Mouse (Mus musculus) liver, embryonic 13.5 days (tissue): ENCODE measurements around the gene Cacna1c. TPM values are rescaled to one million over a fixed set of nuclear protein-coding genes. Genes with fewer than 3 reads are reported as not detected.

ENCODE experiments used
- ATAC-seq: fragments of 200-750 bp; cut with Nextera tagmentation; 2 replicates; pipeline ENCODE4 v1.8.0; 2017; ENCODE audit warnings: low read depth, mild to moderate bottlenecking, moderate number of reproducible peaks, moderate library complexity
- DNase-seq: peaks from one replicate; pipeline ENCODE4 v3.0.0; 2022
- H3K27ac ChIP-seq: fragments of 300-500 bp; sonication (generic); 2 replicates; pipeline ENCODE4 v1.5.1; 2015; ENCODE audit warnings: moderate library complexity, mild to moderate bottlenecking, inconsistent platforms
- H3K27me3 ChIP-seq: fragments of 300-500 bp; sonication (generic); 2 replicates; pipeline ENCODE4 v1.6.1; 2015; ENCODE audit warnings: mild to moderate bottlenecking, inconsistent platforms
- H3K36me3 ChIP-seq: fragments of 300-500 bp; sonication (generic); 2 replicates; pipeline ENCODE4 v1.6.1; 2015; ENCODE audit warnings: mild to moderate bottlenecking, inconsistent platforms
- H3K4me1 ChIP-seq: fragments of 300-500 bp; sonication (generic); replicated peaks from 2 replicates; pipeline ENCODE4 v1.6.1; 2015; ENCODE audit warnings: inconsistent platforms
- H3K4me2 ChIP-seq: fragments of 300-500 bp; sonication (generic); 2 replicates; pipeline ENCODE4 v1.6.1; 2015; ENCODE audit warnings: inconsistent platforms, mild to moderate bottlenecking, moderate library complexity
- H3K4me3 ChIP-seq: fragments of 300-500 bp; sonication (generic); replicated peaks from 2 replicates; pipeline ENCODE4 v1.5.1; 2015; ENCODE audit warnings: mild to moderate bottlenecking, inconsistent platforms
- H3K9ac ChIP-seq: fragments of 300-500 bp; sonication (generic); 2 replicates; pipeline ENCODE4 v1.6.1; 2015; ENCODE audit warnings: mild to moderate bottlenecking, inconsistent platforms
- H3K9me3 ChIP-seq: fragments of 300-500 bp; sonication (generic); replicated peaks from 2 replicates; pipeline ENCODE4 v1.6.1; 2016; ENCODE audit warnings: inconsistent platforms
- WGBS: fragments of 180-500 bp; shearing (Covaris S2); methylation state at CpG from one replicate; pipeline ENCODE4 v1.1.7; 2015; ENCODE audit not compliant: insufficient replicate concordance; 5-methylcytosine and 5-hydroxymethylcytosine counted together
- polyA plus RNA-seq: library from polyadenylated mRNA; unstranded; fragments of >200 nt; fragmentation: Nextera tagmentation; extraction: Ambion mirVana; gene quantifications from 2 replicates; pipeline ENCODE4 v1.2.1, GENCODE M21; 2015

Cacna1c gene
- polyA plus RNA-seq, 1 experiment from 2014 or later, result 0.25 TPM

DNA sequence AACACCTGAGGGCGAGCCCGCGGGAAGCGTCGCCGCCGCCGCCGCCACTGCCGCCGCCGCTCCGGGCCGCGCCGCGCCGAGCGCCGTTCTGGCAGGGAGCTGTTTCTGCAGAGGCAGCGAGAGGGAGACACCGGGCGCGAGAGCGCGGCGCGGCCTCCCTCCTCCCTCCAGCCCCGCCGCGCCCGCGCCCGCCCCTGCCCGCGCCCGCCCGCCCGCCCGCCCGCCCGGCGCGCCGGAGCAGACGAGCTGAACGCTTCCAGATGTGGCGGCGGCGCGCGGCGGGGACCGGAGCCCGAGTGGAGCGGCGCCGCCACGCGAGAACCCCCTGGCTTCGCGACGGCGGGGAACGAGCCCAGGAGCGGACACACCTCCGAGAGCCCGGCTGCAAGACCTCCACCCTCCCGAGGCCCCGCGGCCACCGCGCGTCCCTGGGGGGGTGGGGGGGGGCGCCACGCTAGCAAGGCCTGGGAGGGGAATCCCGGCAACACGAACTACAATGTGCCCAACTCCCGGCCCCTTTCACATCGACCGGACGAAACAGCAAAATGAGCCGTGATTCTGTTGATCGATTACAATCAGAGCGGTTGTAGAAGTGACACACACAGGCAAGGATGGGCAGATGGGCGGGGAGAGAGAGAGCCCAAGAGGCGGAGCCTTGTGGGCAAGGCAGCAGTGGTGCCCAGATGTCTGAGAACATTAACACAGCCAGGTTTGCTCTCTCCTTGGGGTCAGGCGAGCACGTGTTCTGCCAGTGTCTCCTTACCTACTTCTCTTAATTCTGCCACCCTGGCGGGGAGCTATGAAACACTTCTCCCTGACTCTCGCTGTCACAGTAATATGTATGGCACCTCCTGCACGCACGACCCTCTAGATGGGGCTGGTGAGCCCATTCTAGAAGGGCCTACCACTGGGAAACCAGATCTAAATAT is 87.5 kb downstream of the Cacna1c start:
- Histone ChIP-seq H3K36me3 (no peaks in the 10 kb centered on the region), H3K4me1 (peaks cover 16% of the 10 kb centered on the region), H3K9me3 (no peaks in the 10 kb centered on the region), H3K4me2 (peak overlapping the region; percentile 76), H3K27ac (no peak overlapping the region), H3K9ac (peak overlapping the region; percentile 22), H3K27me3 (peaks cover 91% of the 10 kb centered on the region), H3K4me3 (peak overlapping the region; percentile 60)
- peak; percentile 9 for DNase-seq
- ATAC-seq, result peak; percentile 47; the same call in 1 of the 2 replicates
- WGBS, result under 1% methylated on average over 44 of the region's 93 CpGs

GRCm38 (mm10) chr6:119107856-119108465 is 88.3 kb downstream of the Cacna1c start:
- Histone ChIP-seq H3K27me3 (peaks cover 90% of the 10 kb centered on the region), H3K27ac (no peak overlapping the region), H3K4me2 (peak overlapping the region; percentile 76), H3K9ac (peak overlapping the region; percentile 22; the same call in 1 of the 2 replicates), H3K36me3 (no peaks in the 10 kb centered on the region), H3K4me1 (peaks cover 16% of the 10 kb centered on the region), H3K4me3 (peak overlapping the region; percentile 60), H3K9me3 (no peaks in the 10 kb centered on the region)
- no peak for DNase-seq
- ATAC-seq, result no peak
- WGBS, result under 1% methylated on average over 43 of the region's 58 CpGs

- no peaks in the 10 kb centered on the region for H3K9me3 ChIP-seq
- H3K4me3 ChIP-seq, result peak overlapping the region; percentile 60
- DNase-seq, result no peak
- H3K27me3 ChIP-seq, result peaks cover 84% of the 10 kb centered on the region
- H3K36me3 ChIP-seq, result no peaks in the 10 kb centered on the region
- H3K9ac ChIP-seq, result no peak overlapping the region
- no peak for ATAC-seq
- peak overlapping the region; percentile 76 for H3K4me2 ChIP-seq
- under 1% methylated on average over 64 of the region's 69 CpGs for WGBS
- peaks cover 16% of the 10 kb centered on the region for H3K4me1 ChIP-seq
- H3K27ac ChIP-seq, result no peak overlapping the region
Observed at GRCm38 (mm10) chr6:119107140-119107855, 88.9 kb downstream of the Cacna1c start.

GRCm38 (mm10) chr6:119106726-119107125 is 89.5 kb downstream of the Cacna1c start:
- H3K27me3 ChIP-seq, result peaks cover 79% of the 10 kb centered on the region
- H3K36me3 ChIP-seq, result no peaks in the 10 kb centered on the region
- H3K9ac ChIP-seq, result no peak overlapping the region
- DNase-seq (no peak), ATAC-seq (no peak)
- H3K4me1 ChIP-seq, result peaks cover 16% of the 10 kb centered on the region
- H3K4me3 ChIP-seq, result no peak overlapping the region
- H3K4me2 ChIP-seq, result no peak overlapping the region
- 18% methylated on average over 7 of the region's 7 CpGs for WGBS
- H3K27ac ChIP-seq, result no peak overlapping the region
- no peaks in the 10 kb centered on the region for H3K9me3 ChIP-seq

DNA sequence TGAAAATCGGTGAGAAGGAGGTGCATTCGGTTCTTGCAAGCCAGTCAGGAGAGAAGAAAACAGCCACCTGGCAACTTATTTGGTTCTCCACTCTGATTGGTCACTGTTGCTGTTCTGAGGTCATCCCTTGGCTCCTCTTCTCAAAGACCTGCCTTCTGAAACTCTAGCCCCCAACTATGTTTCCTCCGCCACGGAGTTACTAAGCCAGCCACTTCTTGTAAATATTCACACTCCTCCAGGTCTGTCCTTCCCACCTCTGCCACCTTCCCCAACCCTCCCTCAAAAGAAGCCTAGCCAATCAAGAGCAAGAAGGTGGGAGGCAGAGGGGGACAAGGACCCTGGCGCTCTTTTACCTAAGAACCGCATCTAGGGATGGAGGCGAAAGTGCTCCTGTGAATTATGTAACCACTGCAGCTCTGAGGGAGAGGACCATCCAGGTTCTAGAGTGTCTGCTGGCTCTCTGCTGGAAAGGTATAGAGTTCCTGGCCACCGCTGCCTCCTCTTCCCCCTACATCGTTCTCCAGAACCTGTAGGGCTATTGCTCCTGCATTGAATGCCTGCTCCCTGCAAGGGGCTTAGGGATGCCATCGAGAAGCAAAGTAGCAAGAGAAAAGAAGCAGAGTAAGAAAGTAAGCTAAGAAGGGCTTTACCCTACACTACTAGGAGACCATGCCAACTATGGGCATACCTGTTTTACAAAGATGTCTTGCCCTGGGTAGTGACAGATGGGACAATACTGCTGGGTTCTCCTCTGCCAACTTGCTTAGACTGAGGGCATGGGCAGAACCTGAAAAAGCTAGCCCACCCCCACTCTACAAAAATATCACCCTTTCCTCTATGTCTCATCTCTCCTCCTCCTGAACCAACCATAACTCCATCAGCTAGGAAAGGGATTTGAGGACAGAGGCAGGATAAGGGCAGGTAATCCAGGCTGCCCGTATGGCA is 90.3 kb downstream of the Cacna1c start:
- Histone ChIP-seq H3K9me3 (no peaks in the 10 kb centered on the region), H3K36me3 (no peaks in the 10 kb centered on the region), H3K9ac (no peak overlapping the region), H3K27ac (no peak overlapping the region), H3K4me3 (no peak overlapping the region), H3K4me2 (no peak overlapping the region), H3K4me1 (peaks cover 16% of the 10 kb centered on the region), H3K27me3 (peaks cover 71% of the 10 kb centered on the region)
- 19% methylated on average over 11 of the region's 11 CpGs for WGBS
- DNase-seq, result no peak
- no peak for ATAC-seq

DNA sequence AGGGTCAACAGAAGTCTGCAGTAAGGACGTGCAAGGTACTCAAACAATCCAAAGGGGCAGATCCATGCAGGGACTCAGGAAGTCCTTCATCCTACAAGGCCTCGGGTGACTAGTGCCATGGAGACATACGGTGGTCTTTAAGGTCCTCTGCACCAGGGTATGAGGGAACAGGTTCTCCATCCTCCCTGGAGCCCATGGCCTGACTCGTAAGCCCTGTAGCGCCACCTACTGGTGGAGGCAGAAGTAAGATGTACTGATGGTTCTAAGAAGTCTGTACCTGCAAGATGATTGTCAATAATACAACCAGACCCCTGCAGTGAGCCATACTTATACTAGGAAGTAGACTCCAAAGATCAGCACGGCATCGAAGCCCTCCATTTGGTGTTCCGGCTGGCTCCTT is 92.0 kb downstream of the Cacna1c start:
- H3K27me3 ChIP-seq, result peaks cover 55% of the 10 kb centered on the region
- H3K9ac ChIP-seq, result no peak overlapping the region
- H3K4me2 ChIP-seq, result no peak overlapping the region
- WGBS, result 31% methylated on average over 8 of the region's 8 CpGs
- H3K4me3 ChIP-seq, result no peak overlapping the region
- no peak for ATAC-seq
- no peaks in the 10 kb centered on the region for H3K36me3 ChIP-seq
- peaks cover 16% of the 10 kb centered on the region for H3K4me1 ChIP-seq
- H3K9me3 ChIP-seq, result no peaks in the 10 kb centered on the region
- H3K27ac ChIP-seq, result no peak overlapping the region
- DNase-seq, result peak; percentile 34

- peaks cover 43% of the 10 kb centered on the region for H3K27me3 ChIP-seq
Observed at GRCm38 (mm10) chr6:119102936-119103335, 93.3 kb downstream of the Cacna1c start.

DNA sequence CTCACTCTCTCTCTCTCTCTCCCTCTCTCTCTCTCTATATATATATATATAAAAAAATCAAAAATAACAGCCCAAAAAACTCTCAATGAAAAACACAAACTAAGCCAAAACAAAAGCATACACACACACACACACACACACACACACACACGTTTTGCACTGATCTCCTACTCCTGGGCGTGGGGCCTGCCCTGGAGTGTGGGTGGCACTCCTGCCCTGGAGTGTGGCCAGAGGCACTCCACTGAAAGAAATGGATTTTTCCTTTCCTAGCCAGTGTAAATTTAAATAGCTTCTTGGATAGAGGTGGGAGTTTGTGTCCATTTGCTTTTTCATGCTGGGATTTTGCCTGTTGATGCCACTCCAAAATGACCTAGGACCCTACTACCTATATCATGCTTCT is 96.9 kb downstream of the Cacna1c start:
- H3K27ac ChIP-seq, result no peak overlapping the region
- WGBS, result 49% methylated on average over 2 of the region's 2 CpGs
- no peak overlapping the region for H3K4me3 ChIP-seq
- DNase-seq, result no peak
- H3K4me2 ChIP-seq, result no peak overlapping the region
- H3K4me1 ChIP-seq, result no peaks in the 10 kb centered on the region
- no peak for ATAC-seq
- H3K27me3 ChIP-seq, result peaks cover 18% of the 10 kb centered on the region
- no peaks in the 10 kb centered on the region for H3K9me3 ChIP-seq
- no peak overlapping the region for H3K9ac ChIP-seq
- no peaks in the 10 kb centered on the region for H3K36me3 ChIP-seq

More at GRCm38 (mm10) chr6:119102936-119103335, 93.3 kb downstream of the Cacna1c start:
- H3K4me3 ChIP-seq, result no peak overlapping the region
- no peaks in the 10 kb centered on the region for H3K9me3 ChIP-seq
- WGBS, result 73% methylated on average over 9 of the region's 9 CpGs
- peaks cover 8% of the 10 kb centered on the region for H3K4me1 ChIP-seq
- H3K4me2 ChIP-seq, result no peak overlapping the region
- H3K36me3 ChIP-seq, result no peaks in the 10 kb centered on the region
- no peak overlapping the region for H3K9ac ChIP-seq
- no peak overlapping the region for H3K27ac ChIP-seq
- no peak for ATAC-seq
- DNase-seq, result no peak

- no peak overlapping the region for H3K4me3 ChIP-seq
- no peaks in the 10 kb centered on the region for H3K36me3 ChIP-seq
- H3K4me2 ChIP-seq, result no peak overlapping the region
- DNase-seq, result no peak
- H3K27ac ChIP-seq, result no peak overlapping the region
- no peak overlapping the region for H3K9ac ChIP-seq
- H3K4me1 ChIP-seq, result no peaks in the 10 kb centered on the region
- peaks cover 12% of the 10 kb centered on the region; the same call in 1 of the 2 replicates for H3K27me3 ChIP-seq
- no peak for ATAC-seq
- no peaks in the 10 kb centered on the region for H3K9me3 ChIP-seq
- 55% methylated on average over 7 of the region's 7 CpGs for WGBS
Observed at GRCm38 (mm10) chr6:119096481-119096880, 99.7 kb downstream of the Cacna1c start.

- H3K4me2 ChIP-seq, result no peak overlapping the region
- no peak overlapping the region for H3K27ac ChIP-seq
- 55% methylated on average over 6 of the region's 6 CpGs for WGBS
- DNase-seq (no peak), ATAC-seq (no peak)
- no peaks in the 10 kb centered on the region for H3K4me1 ChIP-seq
- H3K9ac ChIP-seq, result no peak overlapping the region
- no peak overlapping the region for H3K4me3 ChIP-seq
- H3K27me3 ChIP-seq, result peaks cover 12% of the 10 kb centered on the region; the same call in 1 of the 2 replicates
- H3K36me3 ChIP-seq, result no peaks in the 10 kb centered on the region
- H3K9me3 ChIP-seq, result no peaks in the 10 kb centered on the region
Observed at GRCm38 (mm10) chr6:119095081-119095480, 101.1 kb downstream of the Cacna1c start.
